Mouse (Mus musculus) brain, adult 2 months (tissue): ENCODE measurements around the gene Atp5mpl.

Experiments
- DNase-seq: peaks from one replicate; pipeline ENCODE4 v3.0.0; 2011; ENCODE audit warnings: low read depth, low spot score

Gene Atp5mpl

GRCm38 (mm10) chr12:111912802-111913201 lies 54.0 kb downstream of the Atp5mpl start:
- DNase-seq = no peak

GRCm38 (mm10) chr12:111911796-111912195 lies 55.0 kb downstream of the Atp5mpl start:
- DNase-seq = no peak
